Mouse (Mus musculus): Measurements from ENCODE around the gene Ckap4. TPM values are rescaled to one million over a fixed set of nuclear protein-coding genes. Genes with fewer than 3 reads are reported as not detected.

The Ckap4 gene
- polyA plus RNA-seq, 1 experiment from 2014 or later = 59.2 TPM

GRCm38 (mm10) chr10:84554291-84555009 is 20.6 kb upstream of the Ckap4 start:
- Histone ChIP-seq H3K27me3 (ENCODE audit: control insufficient read depth, insufficient read depth, low read length) (no peaks in the 10 kb centered on the region), H3K9ac (ENCODE audit: low read length) (no peak overlapping the region), H3K36me3 (ENCODE audit: control insufficient read depth, insufficient read depth, low read length) (no peaks in the 10 kb centered on the region), H3K4me3 (ENCODE audit: low read depth, low read length) (no peak overlapping the region), H3K9me3 (ENCODE audit: control insufficient read depth, low read length) (0 out of 2 replicates have a peak, but pooled peaks cover 3% of the 10 kb centered on the region), H3K27ac (replicated peaks) (peak overlapping the region; percentile 53; the same call in 1 of the 2 replicates), H3K4me2 (replicated peaks; ENCODE audit: low read depth) (no peak overlapping the region), H3K4me1 (replicated peaks; ENCODE audit: control insufficient read depth, insufficient read depth) (no peaks in the 10 kb centered on the region)
- DNase-seq (ENCODE audit: low spot score) (peak; percentile 41), ATAC-seq (ENCODE audit: low FRiP score, low TSS enrichment) (peak; percentile 91)
- TF ChIP-seq CTCF (IDR thresholded peaks at IDR 0.05; ENCODE audit: low read depth) (no peak), EP300 (optimal IDR thresholded peaks at IDR 0.05) (no peak)
- 35% methylated on average over 6 of the region's 6 CpGs for WGBS

- H3K36me3 ChIP-seq (ENCODE audit: control insufficient read depth, insufficient read depth, low read length) = no peaks in the 10 kb centered on the region
- no peaks in the 10 kb centered on the region for H3K9me3 ChIP-seq (ENCODE audit: control insufficient read depth, low read length)
- no peak overlapping the region for H3K27ac ChIP-seq (replicated peaks)
- 89% methylated on average over 2 of the region's 2 CpGs for whole genome bisulfite sequencing
- H3K27me3 ChIP-seq (ENCODE audit: control insufficient read depth, insufficient read depth, low read length) = no peaks in the 10 kb centered on the region
- no peak overlapping the region for H3K9ac ChIP-seq (ENCODE audit: low read length)
- H3K4me3 ChIP-seq (ENCODE audit: low read depth, low read length) = no peak overlapping the region
- DNase-seq (ENCODE audit: low spot score) (no peak), ATAC-seq (ENCODE audit: low FRiP score, low TSS enrichment) (no peak)
- no peaks in the 10 kb centered on the region for H3K4me1 ChIP-seq (replicated peaks; ENCODE audit: control insufficient read depth, insufficient read depth)
- no peak overlapping the region for H3K4me2 ChIP-seq (replicated peaks; ENCODE audit: low read depth)
- TF ChIP-seq CTCF (IDR thresholded peaks at IDR 0.05; ENCODE audit: low read depth) (no peak), EP300 (optimal IDR thresholded peaks at IDR 0.05) (no peak)
Observed at GRCm38 (mm10) chr10:84552477-84552876, 18.6 kb upstream of the Ckap4 start.

- H3K4me2 ChIP-seq (replicated peaks; ENCODE audit: low read depth) = no peak overlapping the region
- TF ChIP-seq EP300 (optimal IDR thresholded peaks at IDR 0.05) = no peak
- TF ChIP-seq CTCF (IDR thresholded peaks at IDR 0.05; ENCODE audit: low read depth) = no peak
- H3K9ac ChIP-seq (ENCODE audit: low read length) = no peak overlapping the region
- no peaks in the 10 kb centered on the region for H3K4me1 ChIP-seq (replicated peaks; ENCODE audit: control insufficient read depth, insufficient read depth)
- no peak overlapping the region for H3K27ac ChIP-seq (replicated peaks)
- H3K36me3 ChIP-seq (ENCODE audit: control insufficient read depth, insufficient read depth, low read length) = no peaks in the 10 kb centered on the region
- DNase-seq (ENCODE audit: low spot score) (no peak), ATAC-seq (ENCODE audit: low FRiP score, low TSS enrichment) (no peak)
- no peak overlapping the region for H3K4me3 ChIP-seq (ENCODE audit: low read depth, low read length)
- no peaks in the 10 kb centered on the region for H3K27me3 ChIP-seq (ENCODE audit: control insufficient read depth, insufficient read depth, low read length)
- H3K9me3 ChIP-seq (ENCODE audit: control insufficient read depth, low read length) = no peaks in the 10 kb centered on the region
- WGBS = 92% methylated on average over 3 of the region's 3 CpGs
Observed at GRCm38 (mm10) chr10:84551846-84552245, 18.0 kb upstream of the Ckap4 start.

- no peak for TF ChIP-seq CTCF (IDR thresholded peaks at IDR 0.05; ENCODE audit: low read depth)
- TF ChIP-seq EP300 (optimal IDR thresholded peaks at IDR 0.05) = no peak
- Histone ChIP-seq H3K27ac (replicated peaks) (no peak overlapping the region), H3K9me3 (ENCODE audit: control insufficient read depth, low read length) (no peaks in the 10 kb centered on the region), H3K36me3 (ENCODE audit: control insufficient read depth, insufficient read depth, low read length) (no peaks in the 10 kb centered on the region), H3K4me3 (ENCODE audit: low read depth, low read length) (no peak overlapping the region), H3K9ac (ENCODE audit: low read length) (no peak overlapping the region), H3K4me1 (replicated peaks; ENCODE audit: control insufficient read depth, insufficient read depth) (no peaks in the 10 kb centered on the region), H3K4me2 (replicated peaks; ENCODE audit: low read depth) (no peak overlapping the region), H3K27me3 (ENCODE audit: control insufficient read depth, insufficient read depth, low read length) (no peaks in the 10 kb centered on the region)
- 78% methylated on average over 10 of the region's 10 CpGs for WGBS
- ATAC-seq (ENCODE audit: low FRiP score, low TSS enrichment) = no peak
- DNase-seq (ENCODE audit: low spot score) = no peak
Observed at GRCm38 (mm10) chr10:84549920-84550293, 16.0 kb upstream of the Ckap4 start.

- no peak for TF ChIP-seq EP300 (optimal IDR thresholded peaks at IDR 0.05)
- TF ChIP-seq CTCF (IDR thresholded peaks at IDR 0.05; ENCODE audit: low read depth) = no peak
- Histone ChIP-seq H3K27ac (replicated peaks) (0 out of 2 replicates have a peak overlapping the region, but pooled peaks have one; percentile 40), H3K4me3 (ENCODE audit: low read depth, low read length) (no peak overlapping the region), H3K4me1 (replicated peaks; ENCODE audit: control insufficient read depth, insufficient read depth) (no peaks in the 10 kb centered on the region), H3K27me3 (ENCODE audit: control insufficient read depth, insufficient read depth, low read length) (no peaks in the 10 kb centered on the region), H3K36me3 (ENCODE audit: control insufficient read depth, insufficient read depth, low read length) (no peaks in the 10 kb centered on the region), H3K9me3 (ENCODE audit: control insufficient read depth, low read length) (no peaks in the 10 kb centered on the region), H3K9ac (ENCODE audit: low read length) (no peak overlapping the region), H3K4me2 (replicated peaks; ENCODE audit: low read depth) (no peak overlapping the region)
- no peak for DNase-seq (ENCODE audit: low spot score)
- no peak for ATAC-seq (ENCODE audit: low FRiP score, low TSS enrichment)
- 63% methylated on average over 17 of the region's 17 CpGs for WGBS
Observed at GRCm38 (mm10) chr10:84549146-84549919, 15.5 kb upstream of the Ckap4 start.
